Mouse (Mus musculus): ENCODE data around the gene Bmp15. TPM values are rescaled to one million over a fixed set of nuclear protein-coding genes. Genes with fewer than 3 reads are reported as not detected.

The Bmp15 gene
- 0.09 and 0.29 TPM in 2 replicates for polyA plus RNA-seq (2014; fragmentation: Nextera tagmentation; extraction: Ambion mirVana)

GRCm38 (mm10) chrX:6320621-6321020 is at the start of gene Bmp15:
Bmp15 (minus strand) TSS chrX:6320721.
- Histone ChIP-seq H3K27ac (no peak within 1 kb of the TSS), H3K4me1 (replicated peaks; ENCODE audit: control insufficient read depth, insufficient read depth, low read length) (no peaks in the 10 kb centered on the region), H3K4me3 (replicated peaks; ENCODE audit: low read length) (no peak within 1 kb of the TSS), H3K27me3 (ENCODE audit: control insufficient read depth, insufficient read depth, low read length) (no peaks in the 10 kb centered on the region), H3K4me2 (replicated peaks) (no peak within 1 kb of the TSS), H3K9ac (no peak within 1 kb of the TSS), H3K36me3 (replicated peaks; ENCODE audit: control insufficient read depth, insufficient read depth) (no peaks in the 10 kb centered on the region), H3K9me3 (ENCODE audit: control insufficient read depth, low read length) (no peaks in the 10 kb centered on the region)
- no peak for ATAC-seq (ENCODE audit: low FRiP score)
- WGBS, result 83% methylated on average over 3 of the region's 3 CpGs
- no peak for DNase-seq (ENCODE audit: low spot score)

- Histone ChIP-seq H3K9ac (no peak overlapping the region), H3K4me2 (replicated peaks) (no peak overlapping the region), H3K36me3 (replicated peaks; ENCODE audit: control insufficient read depth, insufficient read depth) (no peaks in the 10 kb centered on the region), H3K27ac (no peak overlapping the region), H3K4me3 (replicated peaks; ENCODE audit: low read length) (no peak overlapping the region), H3K4me1 (replicated peaks; ENCODE audit: control insufficient read depth, insufficient read depth, low read length) (no peaks in the 10 kb centered on the region), H3K9me3 (ENCODE audit: control insufficient read depth, low read length) (no peaks in the 10 kb centered on the region), H3K27me3 (ENCODE audit: control insufficient read depth, insufficient read depth, low read length) (no peaks in the 10 kb centered on the region)
- WGBS, result 86% methylated on average over 1 of the region's 1 CpGs
- DNase-seq (ENCODE audit: low spot score) (no peak), ATAC-seq (ENCODE audit: low FRiP score) (no peak)
These were observed 48.3 kb upstream of the Bmp15 start for GRCm38 (mm10) chrX:6368822-6369221.

GRCm38 (mm10) chrX:6357503-6358114 is 37.1 kb upstream of the Bmp15 start:
- 65% methylated on average over 6 of the region's 6 CpGs for WGBS
- H3K36me3 ChIP-seq (replicated peaks; ENCODE audit: control insufficient read depth, insufficient read depth), result no peaks in the 10 kb centered on the region
- no peaks in the 10 kb centered on the region for H3K9me3 ChIP-seq (ENCODE audit: control insufficient read depth, low read length)
- no peak overlapping the region for H3K4me2 ChIP-seq (replicated peaks)
- ATAC-seq (ENCODE audit: low FRiP score) (no peak), DNase-seq (ENCODE audit: low spot score) (no peak)
- no peak overlapping the region for H3K4me3 ChIP-seq (replicated peaks; ENCODE audit: low read length)
- no peak overlapping the region for H3K9ac ChIP-seq
- no peaks in the 10 kb centered on the region for H3K4me1 ChIP-seq (replicated peaks; ENCODE audit: control insufficient read depth, insufficient read depth, low read length)
- no peak overlapping the region for H3K27ac ChIP-seq
- H3K27me3 ChIP-seq (ENCODE audit: control insufficient read depth, insufficient read depth, low read length), result no peaks in the 10 kb centered on the region

GRCm38 (mm10) chrX:6356876-6357275 is 36.4 kb upstream of the Bmp15 start:
- Histone ChIP-seq H3K4me2 (replicated peaks) (no peak overlapping the region), H3K9ac (no peak overlapping the region), H3K36me3 (replicated peaks; ENCODE audit: control insufficient read depth, insufficient read depth) (no peaks in the 10 kb centered on the region), H3K27me3 (ENCODE audit: control insufficient read depth, insufficient read depth, low read length) (no peaks in the 10 kb centered on the region), H3K4me1 (replicated peaks; ENCODE audit: control insufficient read depth, insufficient read depth, low read length) (no peaks in the 10 kb centered on the region), H3K9me3 (ENCODE audit: control insufficient read depth, low read length) (no peaks in the 10 kb centered on the region), H3K4me3 (replicated peaks; ENCODE audit: low read length) (no peak overlapping the region), H3K27ac (no peak overlapping the region)
- 83% methylated on average over 3 of the region's 3 CpGs for WGBS
- ATAC-seq (ENCODE audit: low FRiP score) (no peak), DNase-seq (ENCODE audit: low spot score) (no peak)

- Histone ChIP-seq H3K9me3 (ENCODE audit: control insufficient read depth, low read length) (no peaks in the 10 kb centered on the region), H3K9ac (no peak overlapping the region), H3K4me1 (replicated peaks; ENCODE audit: control insufficient read depth, insufficient read depth, low read length) (no peaks in the 10 kb centered on the region), H3K4me3 (replicated peaks; ENCODE audit: low read length) (no peak overlapping the region), H3K27ac (no peak overlapping the region), H3K36me3 (replicated peaks; ENCODE audit: control insufficient read depth, insufficient read depth) (no peaks in the 10 kb centered on the region), H3K27me3 (ENCODE audit: control insufficient read depth, insufficient read depth, low read length) (no peaks in the 10 kb centered on the region), H3K4me2 (replicated peaks) (no peak overlapping the region)
- 67% methylated on average over 1 of the region's 1 CpGs for WGBS
- DNase-seq (ENCODE audit: low spot score) (no peak), ATAC-seq (ENCODE audit: low FRiP score) (no peak)
These were observed 24.9 kb upstream of the Bmp15 start for GRCm38 (mm10) chrX:6345273-6345959.

- ATAC-seq (ENCODE audit: low FRiP score) (no peak), DNase-seq (ENCODE audit: low spot score) (no peak)
- Histone ChIP-seq H3K4me2 (replicated peaks) (no peak overlapping the region), H3K36me3 (replicated peaks; ENCODE audit: control insufficient read depth, insufficient read depth) (no peaks in the 10 kb centered on the region), H3K9me3 (ENCODE audit: control insufficient read depth, low read length) (no peaks in the 10 kb centered on the region), H3K4me1 (replicated peaks; ENCODE audit: control insufficient read depth, insufficient read depth, low read length) (no peaks in the 10 kb centered on the region), H3K9ac (no peak overlapping the region), H3K4me3 (replicated peaks; ENCODE audit: low read length) (no peak overlapping the region), H3K27ac (no peak overlapping the region), H3K27me3 (ENCODE audit: control insufficient read depth, insufficient read depth, low read length) (no peaks in the 10 kb centered on the region)
- WGBS, result 40% methylated on average over 1 of the region's 1 CpGs
These were observed 3.5 kb upstream of the Bmp15 start for GRCm38 (mm10) chrX:6324056-6324455.

GRCm38 (mm10) chrX:6317747-6318146 is 2.8 kb downstream of the Bmp15 start:
- no peaks in the 10 kb centered on the region for H3K4me1 ChIP-seq (replicated peaks; ENCODE audit: control insufficient read depth, insufficient read depth, low read length)
- no peak overlapping the region for H3K27ac ChIP-seq
- no peaks in the 10 kb centered on the region for H3K27me3 ChIP-seq (ENCODE audit: control insufficient read depth, insufficient read depth, low read length)
- no peak overlapping the region for H3K4me3 ChIP-seq (replicated peaks; ENCODE audit: low read length)
- no peak overlapping the region for H3K9ac ChIP-seq
- WGBS, result 75% methylated on average over 1 of the region's 1 CpGs
- H3K36me3 ChIP-seq (replicated peaks; ENCODE audit: control insufficient read depth, insufficient read depth), result no peaks in the 10 kb centered on the region
- DNase-seq (ENCODE audit: low spot score) (no peak), ATAC-seq (ENCODE audit: low FRiP score) (no peak)
- no peaks in the 10 kb centered on the region for H3K9me3 ChIP-seq (ENCODE audit: control insufficient read depth, low read length)
- H3K4me2 ChIP-seq (replicated peaks), result no peak overlapping the region

Other genes with a start within 250 kb of the Bmp15 start
- not detected in 2 replicates for gene AU022751, start 237.3 kb downstream of the Bmp15 start, polyA plus RNA-seq (2014; fragmentation: Nextera tagmentation; extraction: Ambion mirVana)
- gene Nudt10, start 147.7 kb downstream of the Bmp15 start, polyA plus RNA-seq (2014; fragmentation: Nextera tagmentation; extraction: Ambion mirVana), result 56.7 and 63.9 TPM in 2 replicates
- gene Shroom4, start 79.1 kb upstream of the Bmp15 start, polyA plus RNA-seq (2014; fragmentation: Nextera tagmentation; extraction: Ambion mirVana), result 2.1 and 2.5 TPM in 2 replicates